Comparison of ENCODE assay signal across 28 mouse cellular contexts in the genomic region with DNA sequence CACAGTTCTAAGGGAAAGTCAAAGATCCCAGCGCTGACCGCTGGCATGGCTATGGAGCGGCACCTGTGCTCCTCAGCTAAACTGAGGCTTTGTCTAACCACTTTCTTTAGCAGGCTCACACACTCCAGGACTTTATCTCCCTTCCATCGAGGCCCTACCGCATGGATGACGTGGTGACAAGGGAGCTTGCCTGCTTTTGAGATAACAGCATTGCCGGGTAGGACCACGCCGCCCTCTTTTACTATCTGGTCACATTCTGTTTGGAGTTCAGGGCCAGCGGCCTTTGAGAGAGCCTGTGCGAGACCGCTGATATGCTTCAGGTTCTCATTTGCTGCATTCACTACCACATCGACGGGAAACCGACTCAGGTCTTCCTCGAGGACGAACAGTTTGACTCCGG. TPM values are rescaled to one million over a fixed set of nuclear protein-coding genes. Genes with fewer than 3 reads are reported as not detected.
A peak's percentile ranks its signal among the peaks of the same experiment; 100 is the strongest.
DNase-seq lines count a peak whose midpoint lies in the region; ATAC-seq lines count a peak whose summit lies in the region.
"Had no signal": no experiment of that assay in that cellular context is flagged by ENCODE, and none has a peak within 500 bp of the region (broad histone marks: within the 10 kb centered on the region; RNA-seq: fewer than 3 reads in every experiment).

No protein-coding gene starts in this region.

- H3K36me3 ChIP-seq in heart, embryonic 13.5 days: no peaks in the 10 kb centered on the region
- no peaks in the 10 kb centered on the region for H3K36me3 ChIP-seq in liver, embryonic 12.5 days
- no peaks in the 10 kb centered on the region for H3K36me3 ChIP-seq in intestine, embryonic 15.5 days
- H3K36me3 ChIP-seq: embryonic facial prominence, embryonic 15.5 days; forebrain, embryonic 12.5 days; limb, embryonic 15.5 days; midbrain, embryonic 15.5 days had no signal

- H3K9me3 ChIP-seq in heart, embryonic 13.5 days: peaks cover 1% of the 10 kb centered on the region; the same call in 1 of the 2 replicates
- no peaks in the 10 kb centered on the region for H3K9me3 ChIP-seq in liver, embryonic 12.5 days (replicated peaks)
- no peaks in the 10 kb centered on the region for H3K9me3 ChIP-seq in intestine, embryonic 15.5 days
- H3K9me3 ChIP-seq: embryonic facial prominence, embryonic 15.5 days; forebrain, embryonic 12.5 days; limb, embryonic 15.5 days; midbrain, embryonic 15.5 days had no signal

- WGBS in heart, embryonic 13.5 days: 49% methylated on average over 18 of the region's 18 CpGs
- 30% methylated on average over 18 of the region's 18 CpGs for WGBS in liver, embryonic 12.5 days (ENCODE audit: insufficient replicate concordance)
- 83% methylated on average over 18 of the region's 18 CpGs for WGBS in intestine, embryonic 15.5 days

- no peak overlapping the region for H3K27ac ChIP-seq in heart, embryonic 13.5 days (replicated peaks)
- peak overlapping the region; percentile 75 for H3K27ac ChIP-seq in liver, embryonic 12.5 days
- H3K27ac ChIP-seq in intestine, embryonic 15.5 days: no peak overlapping the region
- H3K27ac ChIP-seq: embryonic facial prominence, embryonic 15.5 days; forebrain, embryonic 12.5 days; heart, adult 2 months; hindbrain, postnatal 0 days; kidney, postnatal 0 days; limb, embryonic 15.5 days; midbrain, embryonic 15.5 days had no signal

- no peak overlapping the region for H3K9ac ChIP-seq in heart, embryonic 13.5 days
- H3K9ac ChIP-seq in liver, embryonic 12.5 days: no peak overlapping the region
- no peak overlapping the region for H3K9ac ChIP-seq in intestine, embryonic 15.5 days
- H3K9ac ChIP-seq: embryonic facial prominence, embryonic 15.5 days; forebrain, embryonic 12.5 days; limb, embryonic 15.5 days; midbrain, embryonic 15.5 days had no signal

- H3K4me3 ChIP-seq in heart, embryonic 13.5 days: no peak overlapping the region
- H3K4me3 ChIP-seq in liver, embryonic 12.5 days: peak overlapping the region; percentile 9; the same call in 1 of the 2 replicates
- no peak overlapping the region for H3K4me3 ChIP-seq in intestine, embryonic 15.5 days (replicated peaks)
- H3K4me3 ChIP-seq: embryonic facial prominence, embryonic 15.5 days; forebrain, embryonic 12.5 days; heart, adult 2 months; limb, embryonic 15.5 days; megakaryocyte, embryonic 14.5 days; midbrain, embryonic 15.5 days; myocyte had no signal

- no peak for DNase-seq in heart, adult 18-20 months
- DNase-seq in c-Kit-positive CD71-positive TER-119-positive erythroid progenitor cells, embryonic 14.5 days (ENCODE audit: low spot score): peak; percentile 77
- no peak for DNase-seq in frontal cortex, postnatal 10 days (ENCODE audit: low spot score in 2 of 2)
- DNase-seq in thymus, postnatal 14 days: no peak
- DNase-seq: adrenal gland, postnatal 10 days; B cell, adult 2 months; cerebellum, adult 11-12 months; cerebellum, postnatal 25 days; heart, adult 2 months; heart, postnatal 4 days; kidney, adult 11 months; layer of hippocampus, postnatal 36 days; lung, postnatal 14 days; spleen, adult 18-20 months; thymus, adult 2 months had no signal

- peaks cover 10% of the 10 kb centered on the region for H3K4me1 ChIP-seq in heart, embryonic 13.5 days
- H3K4me1 ChIP-seq in liver, embryonic 12.5 days: peaks cover 31% of the 10 kb centered on the region
- H3K4me1 ChIP-seq in intestine, embryonic 15.5 days (replicated peaks): no peaks in the 10 kb centered on the region
- H3K4me1 ChIP-seq: embryonic facial prominence, embryonic 15.5 days; forebrain, embryonic 12.5 days; limb, embryonic 15.5 days; midbrain, embryonic 15.5 days had no signal

- peak overlapping the region; percentile 25; the same call in 1 of the 2 replicates for H3K4me2 ChIP-seq in heart, embryonic 13.5 days
- H3K4me2 ChIP-seq in liver, embryonic 12.5 days: peak overlapping the region; percentile 57
- H3K4me2 ChIP-seq in intestine, embryonic 15.5 days (replicated peaks): no peak overlapping the region
- H3K4me2 ChIP-seq: embryonic facial prominence, embryonic 15.5 days; forebrain, embryonic 12.5 days; limb, embryonic 15.5 days; midbrain, embryonic 15.5 days had no signal

- ATAC-seq in heart, embryonic 13.5 days (ENCODE audit: extremely low read depth, insufficient number of reproducible peaks, low FRiP score, low TSS enrichment): no peak
- ATAC-seq in liver, embryonic 12.5 days: peak; percentile 99
- ATAC-seq in megakaryocyte-erythroid progenitor cell, adult 5-6 weeks (replicated peaks; ENCODE audit: low FRiP score, low TSS enrichment, poor library complexity, severe bottlenecking): peak; percentile 99
- no peak for ATAC-seq in intestine, embryonic 15.5 days
- ATAC-seq: hindbrain, postnatal 0 days; midbrain, embryonic 15.5 days; Patski had no signal

- no peaks in the 10 kb centered on the region for H3K27me3 ChIP-seq in heart, embryonic 13.5 days (replicated peaks)
- no peaks in the 10 kb centered on the region for H3K27me3 ChIP-seq in liver, embryonic 12.5 days (replicated peaks)
- no peaks in the 10 kb centered on the region for H3K27me3 ChIP-seq in intestine, embryonic 15.5 days (replicated peaks)
- H3K27me3 ChIP-seq: embryonic facial prominence, embryonic 15.5 days; forebrain, embryonic 12.5 days; limb, embryonic 15.5 days; megakaryocyte, embryonic 14.5 days; midbrain, embryonic 15.5 days; Patski had no signal

RNA-seq across cellular contexts. Expression of a gene that starts 14.6 kb away (rescaled TPM):
- 0.75 and 0.80 TPM in 2 replicates for polyA plus RNA-seq in heart, embryonic 13.5 days (2015; fragmentation: Nextera tagmentation; extraction: Ambion mirVana)
- total RNA-seq in heart, adult 18-20 months (2021): 10 to 100 TPM; 12.2 to 12.9 TPM
- polyA plus RNA-seq in liver, embryonic 12.5 days (2016; fragmentation: Nextera tagmentation; extraction: Ambion mirVana): 0.81 and 1.2 TPM in 2 replicates
- total RNA-seq in megakaryocyte-erythroid progenitor cell, adult 5-6 weeks (2014; fragmentation: Nextera tagmentation): 8.3 and 9.3 TPM in 2 replicates
- 8.4 and 13.8 TPM in 2 replicates for total RNA-seq in megakaryocyte-erythroid progenitor cell, adult 5-6 weeks (2017)
- 1.2 and 2.2 TPM in 2 replicates for polyA plus RNA-seq in intestine, embryonic 15.5 days (2015; fragmentation: Nextera tagmentation; extraction: Ambion mirVana)

Comparison
In these comparisons a context has a peak if more than half of its experiments do, and no peak if none do; other contexts are left out.
1. ATAC-seq: peak in liver, embryonic 12.5 days (single experiment) and megakaryocyte-erythroid progenitor cell, adult 5-6 weeks (single experiment); none in heart, embryonic 13.5 days (single experiment) and intestine, embryonic 15.5 days (single experiment).